Mouse (Mus musculus): ENCODE measurements at regions not wholly inside any gene's neighbourhood (a gene's known extent, or its start where the extent isn't known, plus 50 kb on each side); places are given as distances from the start of the nearest gene placed in this dataset.

DNA sequence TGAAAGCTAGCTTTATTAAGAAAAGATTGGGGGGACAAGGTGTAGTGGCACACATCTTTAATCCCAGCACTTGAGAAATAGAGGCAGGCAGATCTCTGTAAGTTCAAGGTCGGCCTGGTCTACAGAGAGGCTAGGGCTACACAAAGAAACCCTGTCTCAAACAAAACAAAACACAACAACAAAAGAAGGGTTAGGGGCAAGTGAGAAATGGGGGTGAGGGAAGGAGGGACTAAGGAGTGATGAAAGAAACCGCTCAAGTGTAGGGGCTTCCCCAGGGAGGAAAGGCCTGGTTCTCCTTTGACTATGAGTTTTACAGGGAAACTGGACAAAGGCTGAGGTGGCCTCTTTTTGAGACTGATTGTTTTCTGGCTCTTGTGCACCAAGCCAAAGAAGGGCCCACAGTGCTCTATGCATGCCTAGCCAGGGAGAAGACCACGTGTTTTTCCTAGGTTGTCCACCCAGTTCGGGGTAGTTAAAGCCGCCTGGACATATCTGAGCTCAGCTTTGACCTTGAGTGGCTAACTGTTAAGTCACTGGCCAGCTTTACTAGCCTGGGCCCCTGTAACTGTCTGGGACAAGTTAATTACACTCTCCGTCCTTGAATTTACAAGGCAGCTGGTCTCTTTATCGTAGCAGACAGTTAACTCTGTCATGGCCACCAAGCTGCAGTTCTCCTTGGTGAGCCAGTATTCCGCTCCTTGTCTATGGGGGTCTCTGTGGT is 90.2 kb upstream of the Armc2 start:
- no peak for TF ChIP-seq TAL1 (IDR thresholded peaks at IDR 0.05; ENCODE audit: low read length)
- TF ChIP-seq GATA1 (IDR thresholded peaks at IDR 0.05; ENCODE audit: low read length), result no peak

Data from erythroblast, embryonic 14.5 days (primary cell).